Mouse (Mus musculus) CH12.LX (cell line): ENCODE results near the gene Fgfr2. TPM values are rescaled to one million over a fixed set of nuclear protein-coding genes. Genes with fewer than 3 reads are reported as not detected.

Source experiments
- DNase-seq: peaks from one replicate; pipeline ENCODE4 v3.0.0-alpha.2; 2013; ENCODE audit errors: extremely low read depth
- H3K27ac ChIP-seq: 2 replicates; pipeline ENCODE4 v1.5.1; 2012; ENCODE audit warnings: low read depth, mild to moderate bottlenecking, control low read depth, moderate library complexity; ENCODE audit not compliant: insufficient read depth
- H3K27me3 ChIP-seq: replicated peaks from 2 replicates; pipeline ENCODE3; 2012; ENCODE audit warnings: inconsistent platforms
- H3K36me3 ChIP-seq, 2 experiments: replicated peaks in 1 of 2; 2 replicates each; pipeline versions ENCODE3 to v1.6.1; 2012; ENCODE audit warnings: inconsistent platforms in 1 of 2, low read length in 1 of 2, mild to moderate bottlenecking in 1 of 2, mixed read lengths in 1 of 2, moderate library complexity in 1 of 2; ENCODE audit not compliant: control insufficient read depth in 1 of 2, insufficient read depth in 1 of 2
- H3K4me1 ChIP-seq, 2 experiments: 2 replicates each; pipeline ENCODE4 v1.6.1; 2012; ENCODE audit warnings: inconsistent platforms in 1 of 2, moderate library complexity in 1 of 2; ENCODE audit not compliant: insufficient read depth in 2 of 2, control insufficient read depth in 1 of 2
- H3K4me2 ChIP-seq: 2 replicates; pipeline ENCODE4 v1.6.1; 2012; ENCODE audit warnings: low read depth, mild to moderate bottlenecking, control low read depth; ENCODE audit not compliant: poor library complexity, insufficient read depth, severe bottlenecking
- H3K4me3 ChIP-seq, 3 experiments: fragments of 150-350 bp in 1 of 3; sonication (generic) in 1 of 3; replicated peaks in 1 of 3; 2 replicates each; pipeline versions ENCODE3 to v1.5.1; 2011 to 2012; ENCODE audit warnings: low read depth in 2 of 3, low read length in 2 of 3, mild to moderate bottlenecking in 2 of 3, moderate library complexity in 2 of 3, control low read depth in 1 of 3, improper control_type of control experiment in 1 of 3, inconsistent platforms in 1 of 3, mixed read lengths in 1 of 3; ENCODE audit not compliant: poor library complexity in 1 of 3
- H3K79me2 ChIP-seq: replicated peaks from 2 replicates; pipeline ENCODE4 v1.6.1; 2012; ENCODE audit warnings: mild to moderate bottlenecking, moderate library complexity; ENCODE audit not compliant: control insufficient read depth, poor library complexity, insufficient read depth, severe bottlenecking; ENCODE audit errors: extremely low read depth
- H3K9ac ChIP-seq: 2 replicates; pipeline ENCODE4 v1.6.1; 2012; ENCODE audit warnings: low read depth, mild to moderate bottlenecking, control low read depth, moderate library complexity; ENCODE audit not compliant: insufficient read depth
- H3K9me3 ChIP-seq: replicated peaks from 2 replicates; pipeline ENCODE3; 2012; ENCODE audit warnings: low read length, inconsistent platforms, mixed read lengths
- BHLHE40 ChIP-seq: IDR thresholded peaks from 2 replicates; pipeline ENCODE4 v1.6.1; 2011; ENCODE audit warnings: mild to moderate bottlenecking, low read depth, low read length, improper control_type of control experiment
- CHD1 ChIP-seq: IDR thresholded peaks from 2 replicates; pipeline ENCODE4 v1.6.1; 2012; ENCODE audit warnings: low read depth, low read length, improper control_type of control experiment, inconsistent platforms
- CHD2 ChIP-seq: IDR thresholded peaks from 2 replicates; pipeline ENCODE4 v1.6.1; 2011; ENCODE audit warnings: low read length, improper control_type of control experiment
- CTCF ChIP-seq, 2 experiments: IDR thresholded peaks in 1 of 2; conservative IDR thresholded peaks in 1 of 2; 2 replicates each; pipeline ENCODE4 v1.5.1; 2011 to 2012; ENCODE audit warnings: low read depth in 2 of 2, low read length in 2 of 2, improper control_type of control experiment in 1 of 2, inconsistent platforms in 1 of 2, mild to moderate bottlenecking in 1 of 2, moderate library complexity in 1 of 2
- ELF1 ChIP-seq: IDR thresholded peaks from 2 replicates; pipeline ENCODE4 v1.6.1; 2014; ENCODE audit warnings: low read depth, mild to moderate bottlenecking, inconsistent platforms, low read length, improper control_type of control experiment
- EP300 ChIP-seq: IDR thresholded peaks from 2 replicates; pipeline ENCODE4 v1.6.1; 2011; ENCODE audit warnings: low read length, improper control_type of control experiment
- ETS1 ChIP-seq: conservative IDR thresholded peaks from 2 replicates; pipeline ENCODE4 v1.6.1; 2012; ENCODE audit warnings: low read depth, mild to moderate bottlenecking, inconsistent platforms, low read length, improper control_type of control experiment, moderate library complexity
- GABPA ChIP-seq: IDR thresholded peaks from 2 replicates; pipeline ENCODE4 v1.6.1; 2012; ENCODE audit warnings: low read depth, low read length, improper control_type of control experiment, inconsistent platforms; ENCODE audit not compliant: insufficient replicate concordance
- JUND ChIP-seq: conservative IDR thresholded peaks from 2 replicates; pipeline ENCODE4 v1.6.1; 2011; ENCODE audit warnings: low read depth, low read length, improper control_type of control experiment
- MAZ ChIP-seq: IDR thresholded peaks from 2 replicates; pipeline ENCODE4 v1.6.1; 2012; ENCODE audit warnings: low read depth, mild to moderate bottlenecking, inconsistent platforms, low read length, improper control_type of control experiment, moderate library complexity
- MEF2A ChIP-seq: IDR thresholded peaks from 2 replicates; pipeline ENCODE4 v1.6.1; 2014; ENCODE audit warnings: low read depth, mild to moderate bottlenecking, inconsistent platforms, low read length, improper control_type of control experiment, borderline replicate concordance
- MYC ChIP-seq: IDR thresholded peaks from 2 replicates; pipeline ENCODE4 v1.6.1; 2011; ENCODE audit warnings: low read depth, mild to moderate bottlenecking, improper control_type of control experiment, low read length
- PAX5 ChIP-seq: IDR thresholded peaks from 2 replicates; pipeline ENCODE4 v1.6.1; 2012; ENCODE audit warnings: low read length, inconsistent platforms, mixed read lengths
- RAD21 ChIP-seq: IDR thresholded peaks from 2 replicates; pipeline ENCODE4 v1.6.1; 2011; ENCODE audit warnings: low read depth, mild to moderate bottlenecking, low read length, improper control_type of control experiment, moderate library complexity
- SIN3A ChIP-seq: IDR thresholded peaks from 2 replicates; pipeline ENCODE4 v1.6.1; 2012; ENCODE audit warnings: low read length, improper control_type of control experiment, inconsistent platforms
- SMC3 ChIP-seq: IDR thresholded peaks from 2 replicates; pipeline ENCODE4 v1.6.1; 2011; ENCODE audit warnings: low read depth, low read length, improper control_type of control experiment
- UBTF ChIP-seq: IDR thresholded peaks from 2 replicates; pipeline ENCODE4 v1.6.1; 2012; ENCODE audit warnings: low read depth, mild to moderate bottlenecking, inconsistent platforms, low read length, improper control_type of control experiment, moderate library complexity
- ZKSCAN1 ChIP-seq: IDR thresholded peaks from 2 replicates; pipeline ENCODE4 v1.6.1; 2012; ENCODE audit warnings: low read depth, inconsistent platforms, low read length, improper control_type of control experiment, borderline replicate concordance
- ZNF384 ChIP-seq: IDR thresholded peaks from 2 replicates; pipeline ENCODE4 v1.6.1; 2012; ENCODE audit warnings: low read depth, low read length, improper control_type of control experiment, inconsistent platforms
- dilution Hi-C: fragments of 300-500 bp; cut with MboI; formaldehyde crosslinking; loops from 2 replicates; pipeline ENCODE4 v1.14.3; 2020; ENCODE audit warnings: low sequenced_read_pairs; ENCODE audit not compliant: extremely low pct_unique_long_range_greater_than_20kb, extremely low pct_ligation_motif_present
- in situ Hi-C: fragments of 300-500 bp; cut with MboI; formaldehyde crosslinking; loops from 3 replicates; pipeline ENCODE4 v1.14.3; 2019; ENCODE audit warnings: low sequenced_read_pairs, low pct_ligation_motif_present, low pct_unique_long_range_greater_than_20kb, mixed read lengths
- polyA plus RNA-seq: library from polyadenylated mRNA; unstranded; fragments of >175 nt; gene quantifications from 2 replicates; pipeline ENCODE4 v1.2.1, GENCODE M21; 2012; ENCODE audit warnings: low read depth; ENCODE audit not compliant: insufficient read length
- total RNA-seq, 2 experiments: library from RNA; depleted of rRNA; stranded (reverse); fragments of 300-350 nt in 1 of 2; fragments of >200 nt in 1 of 2; gene quantifications; 2 replicates each; pipeline ENCODE4 v1.2.3; 2012 to 2014

The Fgfr2 gene
- total and polyA plus RNA-seq, 3 experiments = not detected

DNA sequence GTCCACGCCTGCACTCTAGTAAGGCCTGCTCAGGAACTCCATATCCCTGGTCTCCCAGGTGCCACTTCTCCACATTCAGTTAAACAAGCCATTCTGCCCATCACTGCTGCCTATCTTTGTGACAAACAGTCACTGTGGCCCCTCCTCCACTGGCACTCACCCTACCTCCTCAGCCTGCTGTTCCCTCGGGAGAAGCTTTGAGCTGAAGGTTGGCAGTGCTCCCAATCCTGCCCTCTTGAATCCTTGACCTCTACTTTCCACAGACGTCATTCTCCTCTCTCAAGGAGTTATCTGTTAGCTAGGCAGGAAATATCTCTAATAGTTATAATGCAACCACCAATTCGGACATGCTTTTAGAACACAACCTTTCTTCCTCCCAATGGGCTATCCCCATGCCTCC lies 3008.7 kb downstream of the Fgfr2 start:
- no peak for DNase-seq
- Histone ChIP-seq H3K36me3 (no peaks in the 10 kb centered on the region), H3K9ac (no peak overlapping the region), H3K79me2 (no peaks in the 10 kb centered on the region), H3K27me3 (peaks cover 66% of the 10 kb centered on the region), H3K9me3 (peaks cover 4% of the 10 kb centered on the region), H3K4me1 (no peaks in the 10 kb centered on the region), H3K4me2 (no peak overlapping the region), H3K27ac (no peak overlapping the region), H3K4me3 (no peak overlapping the region)
- TF ChIP-seq MYC (no peak), ZKSCAN1 (no peak), ZNF384 (no peak), BHLHE40 (no peak), RAD21 (no peak), ETS1 (no peak), PAX5 (no peak), MEF2A (no peak), SMC3 (no peak), EP300 (no peak), MAZ (no peak), CTCF (conservative IDR thresholded peaks at IDR 0.05 in 1 of 2, IDR thresholded peaks at IDR 0.05 in 1 of 2; ENCODE audit: low read depth in 2 of 2, low read length in 2 of 2) (no peak), SIN3A (no peak), CHD1 (no peak), ELF1 (no peak), CHD2 (no peak), JUND (no peak), UBTF (no peak), GABPA (no peak)
- in situ Hi-C loops = no loop called here
- dilution Hi-C loops = no loop called here

Other genes with a start within 250 kb of the Fgfr2 start
- 10.8 and 11.3 TPM in 2 replicates for gene Zranb1, start 192.2 kb downstream of the Fgfr2 start, total RNA-seq (2012; rRNA removed)
- 17.6 and 22.0 TPM in 2 replicates for gene Zranb1, start 192.2 kb downstream of the Fgfr2 start, total RNA-seq (2014; rRNA removed)
- 11.6 and 11.7 TPM in 2 replicates for gene Zranb1, start 192.2 kb downstream of the Fgfr2 start, polyA plus RNA-seq
- gene Ctbp2, start 1.0 kb upstream of the Fgfr2 start, total RNA-seq (2012; rRNA removed) = 0.68 and 0.71 TPM in 2 replicates
- gene Ctbp2, start 1.0 kb upstream of the Fgfr2 start, total RNA-seq (2014; rRNA removed) = 0.45 and 0.59 TPM in 2 replicates
- gene Ctbp2, start 1.0 kb upstream of the Fgfr2 start, polyA plus RNA-seq = 1.1 and 1.2 TPM in 2 replicates